Mouse (Mus musculus): ENCODE measurements at regions not wholly inside any gene's neighbourhood (a gene's known extent, or its start where the extent isn't known, plus 50 kb on each side); places are given as distances from the start of the nearest gene placed in this dataset.

- Histone ChIP-seq H3K9me3 (ENCODE audit: control insufficient read depth, low read length) (no peaks in the 10 kb centered on the region), H3K27ac (ENCODE audit: low read depth, low read length) (no peak overlapping the region), H3K9ac (replicated peaks; ENCODE audit: low read depth, low read length) (no peak overlapping the region), H3K4me2 (ENCODE audit: low read depth, low read length) (no peak overlapping the region), H3K4me3 (ENCODE audit: low read depth, low read length) (no peak overlapping the region), H3K36me3 (ENCODE audit: control insufficient read depth, insufficient read depth, low read length) (no peaks in the 10 kb centered on the region), H3K4me1 (ENCODE audit: control insufficient read depth, insufficient read depth, low read length) (no peaks in the 10 kb centered on the region), H3K27me3 (ENCODE audit: control insufficient read depth, insufficient read depth, low read length) (no peaks in the 10 kb centered on the region)
- no peak for ATAC-seq (ENCODE audit: low read depth)
- 85% methylated on average over 4 of the region's 4 CpGs for WGBS
These were observed 575.7 kb upstream of the Gulo start for GRCm38 (mm10) chr14:66584699-66585098.

GRCm38 (mm10) chr14:66579904-66580492, 571.0 kb upstream of the Gulo start:
- H3K27me3 ChIP-seq (ENCODE audit: control insufficient read depth, insufficient read depth, low read length) = no peaks in the 10 kb centered on the region
- no peak overlapping the region for H3K9ac ChIP-seq (replicated peaks; ENCODE audit: low read depth, low read length)
- H3K4me1 ChIP-seq (ENCODE audit: control insufficient read depth, insufficient read depth, low read length) = no peaks in the 10 kb centered on the region
- H3K9me3 ChIP-seq (ENCODE audit: control insufficient read depth, low read length) = no peaks in the 10 kb centered on the region
- H3K4me3 ChIP-seq (ENCODE audit: low read depth, low read length) = no peak overlapping the region
- no peak for ATAC-seq (ENCODE audit: low read depth)
- no peak overlapping the region for H3K27ac ChIP-seq (ENCODE audit: low read depth, low read length)
- no peak overlapping the region for H3K4me2 ChIP-seq (ENCODE audit: low read depth, low read length)
- 66% methylated on average over 6 of the region's 6 CpGs for WGBS
- no peaks in the 10 kb centered on the region for H3K36me3 ChIP-seq (ENCODE audit: control insufficient read depth, insufficient read depth, low read length)

- Histone ChIP-seq H3K36me3 (ENCODE audit: control insufficient read depth, insufficient read depth, low read length) (no peaks in the 10 kb centered on the region), H3K27me3 (ENCODE audit: control insufficient read depth, insufficient read depth, low read length) (no peaks in the 10 kb centered on the region)
- 80% methylated on average over 10 of the region's 10 CpGs for WGBS
These were observed 557.6 kb upstream of the Gulo start for GRCm38 (mm10) chr14:66566600-66566999.

GRCm38 (mm10) chr14:66562744-66563143, 553.7 kb upstream of the Gulo start:
- H3K4me3 ChIP-seq (ENCODE audit: low read depth, low read length) = no peak overlapping the region
- H3K27me3 ChIP-seq (ENCODE audit: control insufficient read depth, insufficient read depth, low read length) = no peaks in the 10 kb centered on the region
- no peaks in the 10 kb centered on the region for H3K4me1 ChIP-seq (ENCODE audit: control insufficient read depth, insufficient read depth, low read length)
- H3K4me2 ChIP-seq (ENCODE audit: low read depth, low read length) = no peak overlapping the region
- H3K9ac ChIP-seq (replicated peaks; ENCODE audit: low read depth, low read length) = no peak overlapping the region
- no peak for ATAC-seq (ENCODE audit: low read depth)
- no peaks in the 10 kb centered on the region for H3K9me3 ChIP-seq (ENCODE audit: control insufficient read depth, low read length)
- H3K36me3 ChIP-seq (ENCODE audit: control insufficient read depth, insufficient read depth, low read length) = no peaks in the 10 kb centered on the region
- 72% methylated on average over 4 of the region's 4 CpGs for WGBS
- H3K27ac ChIP-seq (ENCODE audit: low read depth, low read length) = no peak overlapping the region

More at GRCm38 (mm10) chr14:66566600-66566999, 557.6 kb upstream of the Gulo start:
- H3K9ac ChIP-seq (replicated peaks; ENCODE audit: low read depth, low read length) = no peak overlapping the region
- H3K27ac ChIP-seq (ENCODE audit: low read depth, low read length) = no peak overlapping the region
- no peak overlapping the region for H3K4me2 ChIP-seq (ENCODE audit: low read depth, low read length)
- ATAC-seq (ENCODE audit: low read depth) = no peak
- no peaks in the 10 kb centered on the region for H3K4me1 ChIP-seq (ENCODE audit: control insufficient read depth, insufficient read depth, low read length)
- H3K4me3 ChIP-seq (ENCODE audit: low read depth, low read length) = no peak overlapping the region
- no peaks in the 10 kb centered on the region for H3K9me3 ChIP-seq (ENCODE audit: control insufficient read depth, low read length)

GRCm38 (mm10) chr14:66561715-66562114, 552.7 kb upstream of the Gulo start:
- H3K27me3 ChIP-seq (ENCODE audit: control insufficient read depth, insufficient read depth, low read length) = no peaks in the 10 kb centered on the region

GRCm38 (mm10) chr14:66561042-66561590, 552.1 kb upstream of the Gulo start:
- Histone ChIP-seq H3K9ac (replicated peaks; ENCODE audit: low read depth, low read length) (no peak overlapping the region), H3K36me3 (ENCODE audit: control insufficient read depth, insufficient read depth, low read length) (no peaks in the 10 kb centered on the region), H3K27ac (ENCODE audit: low read depth, low read length) (no peak overlapping the region), H3K9me3 (ENCODE audit: control insufficient read depth, low read length) (no peaks in the 10 kb centered on the region), H3K27me3 (ENCODE audit: control insufficient read depth, insufficient read depth, low read length) (no peaks in the 10 kb centered on the region), H3K4me1 (ENCODE audit: control insufficient read depth, insufficient read depth, low read length) (no peaks in the 10 kb centered on the region), H3K4me2 (ENCODE audit: low read depth, low read length) (no peak overlapping the region), H3K4me3 (ENCODE audit: low read depth, low read length) (no peak overlapping the region)
- 78% methylated on average over 5 of the region's 5 CpGs for WGBS
- ATAC-seq (ENCODE audit: low read depth) = no peak

More at GRCm38 (mm10) chr14:66561715-66562114, 552.7 kb upstream of the Gulo start:
- no peak overlapping the region for H3K9ac ChIP-seq (replicated peaks; ENCODE audit: low read depth, low read length)
- no peak overlapping the region for H3K4me2 ChIP-seq (ENCODE audit: low read depth, low read length)
- WGBS = 67% methylated on average over 3 of the region's 3 CpGs
- no peaks in the 10 kb centered on the region for H3K36me3 ChIP-seq (ENCODE audit: control insufficient read depth, insufficient read depth, low read length)
- ATAC-seq (ENCODE audit: low read depth) = no peak
- no peaks in the 10 kb centered on the region for H3K4me1 ChIP-seq (ENCODE audit: control insufficient read depth, insufficient read depth, low read length)
- H3K4me3 ChIP-seq (ENCODE audit: low read depth, low read length) = no peak overlapping the region
- H3K27ac ChIP-seq (ENCODE audit: low read depth, low read length) = no peak overlapping the region
- H3K9me3 ChIP-seq (ENCODE audit: control insufficient read depth, low read length) = no peaks in the 10 kb centered on the region

GRCm38 (mm10) chr14:66558393-66558792, 549.4 kb upstream of the Gulo start:
- no peak for ATAC-seq (ENCODE audit: low read depth)
- Histone ChIP-seq H3K4me3 (ENCODE audit: low read depth, low read length) (no peak overlapping the region), H3K36me3 (ENCODE audit: control insufficient read depth, insufficient read depth, low read length) (no peaks in the 10 kb centered on the region), H3K9ac (replicated peaks; ENCODE audit: low read depth, low read length) (no peak overlapping the region), H3K27me3 (ENCODE audit: control insufficient read depth, insufficient read depth, low read length) (no peaks in the 10 kb centered on the region), H3K9me3 (ENCODE audit: control insufficient read depth, low read length) (no peaks in the 10 kb centered on the region), H3K4me2 (ENCODE audit: low read depth, low read length) (no peak overlapping the region), H3K4me1 (ENCODE audit: control insufficient read depth, insufficient read depth, low read length) (no peaks in the 10 kb centered on the region), H3K27ac (ENCODE audit: low read depth, low read length) (no peak overlapping the region)
- 92% methylated on average over 5 of the region's 5 CpGs for whole genome bisulfite sequencing

- Histone ChIP-seq H3K9me3 (ENCODE audit: control insufficient read depth, low read length) (no peaks in the 10 kb centered on the region), H3K9ac (replicated peaks; ENCODE audit: low read depth, low read length) (no peak overlapping the region), H3K27me3 (ENCODE audit: control insufficient read depth, insufficient read depth, low read length) (no peaks in the 10 kb centered on the region), H3K36me3 (ENCODE audit: control insufficient read depth, insufficient read depth, low read length) (no peaks in the 10 kb centered on the region), H3K27ac (ENCODE audit: low read depth, low read length) (no peak overlapping the region), H3K4me2 (ENCODE audit: low read depth, low read length) (no peak overlapping the region), H3K4me1 (ENCODE audit: control insufficient read depth, insufficient read depth, low read length) (no peaks in the 10 kb centered on the region), H3K4me3 (ENCODE audit: low read depth, low read length) (no peak overlapping the region)
- ATAC-seq (ENCODE audit: low read depth) = no peak
- WGBS = 68% methylated on average over 8 of the region's 8 CpGs
These were observed 548.6 kb upstream of the Gulo start for GRCm38 (mm10) chr14:66557631-66558030.

GRCm38 (mm10) chr14:66538498-66538897, 529.5 kb upstream of the Gulo start:
- WGBS = 90% methylated on average over 6 of the region's 6 CpGs
- Histone ChIP-seq H3K9me3 (ENCODE audit: control insufficient read depth, low read length) (no peaks in the 10 kb centered on the region), H3K4me2 (ENCODE audit: low read depth, low read length) (no peak overlapping the region), H3K27me3 (ENCODE audit: control insufficient read depth, insufficient read depth, low read length) (no peaks in the 10 kb centered on the region), H3K36me3 (ENCODE audit: control insufficient read depth, insufficient read depth, low read length) (no peaks in the 10 kb centered on the region), H3K27ac (ENCODE audit: low read depth, low read length) (no peak overlapping the region), H3K4me1 (ENCODE audit: control insufficient read depth, insufficient read depth, low read length) (no peaks in the 10 kb centered on the region), H3K4me3 (ENCODE audit: low read depth, low read length) (no peak overlapping the region), H3K9ac (replicated peaks; ENCODE audit: low read depth, low read length) (no peak overlapping the region)
- no peak for ATAC-seq (ENCODE audit: low read depth)

Data from neural tube, embryonic 14.5 days (tissue).